Mouse (Mus musculus): ENCODE data around the gene Olfr913. TPM values are rescaled to one million over a fixed set of nuclear protein-coding genes. Genes with fewer than 3 reads are reported as not detected.

The Olfr913 gene
- not detected in 2 replicates for polyA plus RNA-seq (2014; fragmentation: Nextera tagmentation; extraction: Ambion mirVana)

- H3K4me2 ChIP-seq (ENCODE audit: low read depth) = no peak within 1 kb of the TSS
- ATAC-seq (ENCODE audit: insufficient read depth, low FRiP score, low TSS enrichment) = no peak
- no peaks in the 10 kb centered on the region for H3K9me3 ChIP-seq (ENCODE audit: control insufficient read depth, low read length)
- 70% methylated on average over 2 of the region's 2 CpGs for WGBS
- H3K36me3 ChIP-seq (ENCODE audit: control insufficient read depth, insufficient read depth, low read length) = no peaks in the 10 kb centered on the region
- no peak for DNase-seq (ENCODE audit: low spot score)
- no peak within 1 kb of the TSS for H3K27ac ChIP-seq (ENCODE audit: low read depth, low read length)
- H3K4me3 ChIP-seq (ENCODE audit: low read depth, low read length) = no peak within 1 kb of the TSS
- no peaks in the 10 kb centered on the region for H3K4me1 ChIP-seq (ENCODE audit: control insufficient read depth, insufficient read depth, low read length)
- no peak within 1 kb of the TSS for H3K9ac ChIP-seq (ENCODE audit: low read length)
- no peaks in the 10 kb centered on the region for H3K27me3 ChIP-seq (ENCODE audit: control insufficient read depth, insufficient read depth, low read length)
Observed at GRCm38 (mm10) chr9:38592459-38592858, at the start of gene Olfr913. Olfr913 (plus strand) TSS chr9:38592759.

- DNase-seq (ENCODE audit: low spot score) (no peak), ATAC-seq (ENCODE audit: insufficient read depth, low FRiP score, low TSS enrichment) (no peak)
- Histone ChIP-seq H3K4me2 (ENCODE audit: low read depth) (no peak within 1 kb of the TSS), H3K36me3 (ENCODE audit: control insufficient read depth, insufficient read depth, low read length) (no peaks in the 10 kb centered on the region), H3K9me3 (ENCODE audit: control insufficient read depth, low read length) (no peaks in the 10 kb centered on the region), H3K27ac (ENCODE audit: low read depth, low read length) (no peak within 1 kb of the TSS), H3K4me1 (ENCODE audit: control insufficient read depth, insufficient read depth, low read length) (no peaks in the 10 kb centered on the region), H3K4me3 (ENCODE audit: low read depth, low read length) (no peak within 1 kb of the TSS), H3K9ac (ENCODE audit: low read length) (no peak within 1 kb of the TSS), H3K27me3 (ENCODE audit: control insufficient read depth, insufficient read depth, low read length) (no peaks in the 10 kb centered on the region)
- 74% methylated on average over 1 of the region's 1 CpGs for WGBS
Observed at GRCm38 (mm10) chr9:38579878-38580277, 12.7 kb upstream of the Olfr913 start, which contains the start of gene Olfr912. Olfr912 (plus strand) TSS chr9:38580178.

GRCm38 (mm10) chr9:38591056-38591455 lies 1.5 kb upstream of the Olfr913 start:
- Histone ChIP-seq H3K36me3 (ENCODE audit: control insufficient read depth, insufficient read depth, low read length) (no peaks in the 10 kb centered on the region), H3K4me2 (ENCODE audit: low read depth) (no peak overlapping the region), H3K9me3 (ENCODE audit: control insufficient read depth, low read length) (no peaks in the 10 kb centered on the region), H3K9ac (ENCODE audit: low read length) (no peak overlapping the region), H3K4me3 (ENCODE audit: low read depth, low read length) (no peak overlapping the region), H3K27ac (ENCODE audit: low read depth, low read length) (no peak overlapping the region), H3K4me1 (ENCODE audit: control insufficient read depth, insufficient read depth, low read length) (no peaks in the 10 kb centered on the region), H3K27me3 (ENCODE audit: control insufficient read depth, insufficient read depth, low read length) (no peaks in the 10 kb centered on the region)
- no peak for DNase-seq (ENCODE audit: low spot score)
- ATAC-seq (ENCODE audit: insufficient read depth, low FRiP score, low TSS enrichment) = no peak
- whole genome bisulfite sequencing = 67% methylated on average over 1 of the region's 1 CpGs

- H3K9me3 ChIP-seq (ENCODE audit: control insufficient read depth, low read length) = no peaks in the 10 kb centered on the region
- H3K4me3 ChIP-seq (ENCODE audit: low read depth, low read length) = no peak within 1 kb of the TSS
- H3K27ac ChIP-seq (ENCODE audit: low read depth, low read length) = no peak within 1 kb of the TSS
- no peaks in the 10 kb centered on the region for H3K27me3 ChIP-seq (ENCODE audit: control insufficient read depth, insufficient read depth, low read length)
- H3K4me2 ChIP-seq (ENCODE audit: low read depth) = no peak within 1 kb of the TSS
- DNase-seq (ENCODE audit: low spot score) = no peak
- H3K36me3 ChIP-seq (ENCODE audit: control insufficient read depth, insufficient read depth, low read length) = no peaks in the 10 kb centered on the region
- 73% methylated on average over 2 of the region's 2 CpGs for WGBS
- ATAC-seq (ENCODE audit: insufficient read depth, low FRiP score, low TSS enrichment) = no peak
- H3K9ac ChIP-seq (ENCODE audit: low read length) = no peak within 1 kb of the TSS
- H3K4me1 ChIP-seq (ENCODE audit: control insufficient read depth, insufficient read depth, low read length) = no peaks in the 10 kb centered on the region
Observed at GRCm38 (mm10) chr9:38604802-38605201, 12.2 kb downstream of the Olfr913 start, which contains the start of gene Olfr914. Olfr914 (plus strand) TSS chr9:38605102.

- Histone ChIP-seq H3K27me3 (ENCODE audit: control insufficient read depth, insufficient read depth, low read length) (no peaks in the 10 kb centered on the region), H3K4me1 (ENCODE audit: control insufficient read depth, insufficient read depth, low read length) (no peaks in the 10 kb centered on the region), H3K4me3 (ENCODE audit: low read depth, low read length) (no peak overlapping the region), H3K9me3 (ENCODE audit: control insufficient read depth, low read length) (no peaks in the 10 kb centered on the region), H3K4me2 (ENCODE audit: low read depth) (no peak overlapping the region), H3K27ac (ENCODE audit: low read depth, low read length) (no peak overlapping the region), H3K9ac (ENCODE audit: low read length) (no peak overlapping the region), H3K36me3 (ENCODE audit: control insufficient read depth, insufficient read depth, low read length) (no peaks in the 10 kb centered on the region)
- DNase-seq (ENCODE audit: low spot score) (no peak), ATAC-seq (ENCODE audit: insufficient read depth, low FRiP score, low TSS enrichment) (no peak)
- WGBS = 85% methylated on average over 4 of the region's 4 CpGs
Observed at GRCm38 (mm10) chr9:38632406-38632805, 39.8 kb downstream of the Olfr913 start.

Other genes with a start within 250 kb of the Olfr913 start
- not detected in 2 replicates for gene Olfr898, start 244.3 kb upstream of the Olfr913 start, polyA plus RNA-seq (2014; fragmentation: Nextera tagmentation; extraction: Ambion mirVana)
- not detected in 2 replicates for gene Olfr250, start 225.9 kb upstream of the Olfr913 start, polyA plus RNA-seq (2014; fragmentation: Nextera tagmentation; extraction: Ambion mirVana)
- gene Olfr251, start 215.7 kb upstream of the Olfr913 start, polyA plus RNA-seq (2014; fragmentation: Nextera tagmentation; extraction: Ambion mirVana) = not detected in 2 replicates
- not detected in 2 replicates for gene Olfr147, start 191.1 kb upstream of the Olfr913 start, polyA plus RNA-seq (2014; fragmentation: Nextera tagmentation; extraction: Ambion mirVana)
- not detected in 2 replicates for gene Olfr901, start 163.3 kb upstream of the Olfr913 start, polyA plus RNA-seq (2014; fragmentation: Nextera tagmentation; extraction: Ambion mirVana)
- not detected in 2 replicates for gene Olfr902, start 145.1 kb upstream of the Olfr913 start, polyA plus RNA-seq (2014; fragmentation: Nextera tagmentation; extraction: Ambion mirVana)
- gene Olfr904, start 129.6 kb upstream of the Olfr913 start, polyA plus RNA-seq (2014; fragmentation: Nextera tagmentation; extraction: Ambion mirVana) = not detected in 2 replicates
- gene Olfr905, start 121.7 kb upstream of the Olfr913 start, polyA plus RNA-seq (2014; fragmentation: Nextera tagmentation; extraction: Ambion mirVana) = not detected in 2 replicates
- gene Olfr906, start 105.7 kb upstream of the Olfr913 start, polyA plus RNA-seq (2014; fragmentation: Nextera tagmentation; extraction: Ambion mirVana) = not detected in 2 replicates
- gene Olfr907, start 97.0 kb upstream of the Olfr913 start, polyA plus RNA-seq (2014; fragmentation: Nextera tagmentation; extraction: Ambion mirVana) = not detected in 2 replicates
- gene Olfr911-ps1, start 71.2 kb upstream of the Olfr913 start, polyA plus RNA-seq (2014; fragmentation: Nextera tagmentation; extraction: Ambion mirVana) = not detected in 2 replicates
- not detected in 2 replicates for gene Olfr910, start 54.9 kb upstream of the Olfr913 start, polyA plus RNA-seq (2014; fragmentation: Nextera tagmentation; extraction: Ambion mirVana)
- gene Olfr912, start 12.6 kb upstream of the Olfr913 start, polyA plus RNA-seq (2014; fragmentation: Nextera tagmentation; extraction: Ambion mirVana) = not detected in 2 replicates
- gene Olfr914, start 12.3 kb downstream of the Olfr913 start, polyA plus RNA-seq (2014; fragmentation: Nextera tagmentation; extraction: Ambion mirVana) = not detected in 2 replicates
- not detected in 2 replicates for gene Olfr916, start 67.1 kb downstream of the Olfr913 start, polyA plus RNA-seq (2014; fragmentation: Nextera tagmentation; extraction: Ambion mirVana)
- not detected in 2 replicates for gene Olfr917, start 73.1 kb downstream of the Olfr913 start, polyA plus RNA-seq (2014; fragmentation: Nextera tagmentation; extraction: Ambion mirVana)
- gene Olfr918, start 81.8 kb downstream of the Olfr913 start, polyA plus RNA-seq (2014; fragmentation: Nextera tagmentation; extraction: Ambion mirVana) = not detected in 2 replicates
- not detected in 2 replicates for gene Olfr919, start 110.9 kb downstream of the Olfr913 start, polyA plus RNA-seq (2014; fragmentation: Nextera tagmentation; extraction: Ambion mirVana)
- 9.6 and 10.4 TPM in 2 replicates for gene Vwa5a, start 125.5 kb downstream of the Olfr913 start, polyA plus RNA-seq (2014; fragmentation: Nextera tagmentation; extraction: Ambion mirVana)
- not detected in 2 replicates for gene Olfr920, start 159.5 kb downstream of the Olfr913 start, polyA plus RNA-seq (2014; fragmentation: Nextera tagmentation; extraction: Ambion mirVana)
- not detected in 2 replicates for gene Olfr921, start 180.3 kb downstream of the Olfr913 start, polyA plus RNA-seq (2014; fragmentation: Nextera tagmentation; extraction: Ambion mirVana)
- gene Olfr922, start 221.9 kb downstream of the Olfr913 start, polyA plus RNA-seq (2014; fragmentation: Nextera tagmentation; extraction: Ambion mirVana) = not detected in 2 replicates
- gene Olfr923, start 233.8 kb downstream of the Olfr913 start, polyA plus RNA-seq (2014; fragmentation: Nextera tagmentation; extraction: Ambion mirVana) = not detected in 2 replicates

Measured in neural tube, embryonic 11.5 days (tissue).